Mouse (Mus musculus): ENCODE measurements around the gene Smc3.

Gene Smc3

GRCm38 (mm10) chr19:53599757-53600539, at the start of gene Smc3:
TSS of gene Smc3 (plus strand) at chr19:53600398.
- peak; percentile 95 for DNase-seq (ENCODE audit: low spot score)

- DNase-seq (ENCODE audit: low spot score), result no peak
Observed at GRCm38 (mm10) chr19:53550972-53551371, 49.2 kb upstream of the Smc3 start.

GRCm38 (mm10) chr19:53552216-53552786, 47.9 kb upstream of the Smc3 start:
- DNase-seq (ENCODE audit: low spot score), result no peak

- DNase-seq (ENCODE audit: low spot score), result no peak
Observed at GRCm38 (mm10) chr19:53552795-53553194, 47.4 kb upstream of the Smc3 start.

GRCm38 (mm10) chr19:53554402-53554801, 45.8 kb upstream of the Smc3 start:
- DNase-seq (ENCODE audit: low spot score), result no peak

GRCm38 (mm10) chr19:53554981-53555616, 45.1 kb upstream of the Smc3 start:
- DNase-seq (ENCODE audit: low spot score), result no peak

- DNase-seq (ENCODE audit: low spot score), result no peak
Observed at GRCm38 (mm10) chr19:53556841-53557240, 43.4 kb upstream of the Smc3 start.

GRCm38 (mm10) chr19:53557267-53557936, 42.8 kb upstream of the Smc3 start:
- DNase-seq (ENCODE audit: low spot score), result no peak

- DNase-seq (ENCODE audit: low spot score), result no peak
Observed at GRCm38 (mm10) chr19:53560436-53560835, 39.8 kb upstream of the Smc3 start.

- DNase-seq (ENCODE audit: low spot score), result no peak
Observed at GRCm38 (mm10) chr19:53564174-53564573, 36.0 kb upstream of the Smc3 start.

GRCm38 (mm10) chr19:53565565-53566277, 34.5 kb upstream of the Smc3 start:
- DNase-seq (ENCODE audit: low spot score), result no peak

- DNase-seq (ENCODE audit: low spot score), result no peak
Observed at GRCm38 (mm10) chr19:53567864-53568263, 32.3 kb upstream of the Smc3 start.

GRCm38 (mm10) chr19:53568553-53568952, 31.6 kb upstream of the Smc3 start:
- DNase-seq (ENCODE audit: low spot score), result no peak

GRCm38 (mm10) chr19:53571056-53571455, 29.1 kb upstream of the Smc3 start:
- DNase-seq (ENCODE audit: low spot score), result no peak

- DNase-seq (ENCODE audit: low spot score), result no peak
Observed at GRCm38 (mm10) chr19:53571501-53572428, 28.4 kb upstream of the Smc3 start.

GRCm38 (mm10) chr19:53572607-53573006, 27.6 kb upstream of the Smc3 start:
- no peak for DNase-seq (ENCODE audit: low spot score)

GRCm38 (mm10) chr19:53573151-53573550, 27.0 kb upstream of the Smc3 start:
- DNase-seq (ENCODE audit: low spot score), result no peak

- DNase-seq (ENCODE audit: low spot score), result no peak
Observed at GRCm38 (mm10) chr19:53574131-53574530, 26.1 kb upstream of the Smc3 start.

GRCm38 (mm10) chr19:53574546-53574945, 25.7 kb upstream of the Smc3 start:
- no peak for DNase-seq (ENCODE audit: low spot score)

GRCm38 (mm10) chr19:53575296-53576010, 24.7 kb upstream of the Smc3 start:
- no peak for DNase-seq (ENCODE audit: low spot score)

Data from urinary bladder, postnatal 10 days (tissue).